Mouse (Mus musculus): ENCODE results near the gene Mroh2a. TPM values are rescaled to one million over a fixed set of nuclear protein-coding genes. Genes with fewer than 3 reads are reported as not detected.

Mroh2a gene
- polyA plus RNA-seq, 2 experiments: under 0.01 to 0.38 TPM

DNA sequence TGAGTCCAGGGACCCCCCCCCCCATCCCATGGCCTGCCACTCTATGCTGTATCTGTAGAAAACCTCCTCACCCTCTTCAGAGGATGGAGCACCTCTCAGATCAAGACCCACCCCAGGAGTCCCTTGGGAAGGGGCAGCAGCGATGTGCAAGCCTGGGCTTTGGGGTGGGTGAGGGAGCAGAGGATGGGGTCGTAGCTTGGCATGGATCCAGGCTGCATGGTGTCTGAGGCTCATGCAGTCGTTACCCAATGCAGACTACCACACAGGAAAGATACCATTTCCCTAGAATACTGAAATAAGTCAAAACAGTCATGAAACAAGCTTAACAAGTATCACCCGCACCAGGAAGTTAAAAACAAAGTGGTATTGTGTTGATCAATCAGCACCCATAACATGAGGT is 21.9 kb downstream of the Mroh2a start:
- no peaks in the 10 kb centered on the region for H3K36me3 ChIP-seq (replicated peaks; ENCODE audit: control insufficient read depth, insufficient read depth, low read depth)
- H3K4me1 ChIP-seq (replicated peaks; ENCODE audit: control insufficient read depth in 2 of 2, insufficient read depth in 2 of 2, low read length in 1 of 2): peaks cover 0 to 2% of the 10 kb centered on the region in 2 experiments; a peak in 1 of 4 replicates
- no peak overlapping the region for H3K4me2 ChIP-seq (ENCODE audit: low read depth)
- peaks cover 3% of the 10 kb centered on the region for H3K9me3 ChIP-seq (ENCODE audit: control insufficient read depth, low read length)
- no peak overlapping the region for H3K4me3 ChIP-seq (ENCODE audit: insufficient read depth in 1 of 2, low read depth in 2 of 2, low read length in 2 of 2)
- WGBS (ENCODE audit: insufficient replicate concordance): 50% methylated on average over 4 of the region's 4 CpGs
- no peaks in the 10 kb centered on the region for H3K27me3 ChIP-seq (ENCODE audit: control insufficient read depth, insufficient read depth, low read length)
- no peak overlapping the region for H3K27ac ChIP-seq
- DNase-seq (ENCODE audit: low read depth in 3 of 3, low spot score in 3 of 3): no peak
- TF ChIP-seq CTCF (IDR thresholded peaks at IDR 0.05; ENCODE audit: low read depth): no peak
- H3K9ac ChIP-seq (replicated peaks): no peak overlapping the region
- ATAC-seq (ENCODE audit: insufficient read depth): no peak

DNA sequence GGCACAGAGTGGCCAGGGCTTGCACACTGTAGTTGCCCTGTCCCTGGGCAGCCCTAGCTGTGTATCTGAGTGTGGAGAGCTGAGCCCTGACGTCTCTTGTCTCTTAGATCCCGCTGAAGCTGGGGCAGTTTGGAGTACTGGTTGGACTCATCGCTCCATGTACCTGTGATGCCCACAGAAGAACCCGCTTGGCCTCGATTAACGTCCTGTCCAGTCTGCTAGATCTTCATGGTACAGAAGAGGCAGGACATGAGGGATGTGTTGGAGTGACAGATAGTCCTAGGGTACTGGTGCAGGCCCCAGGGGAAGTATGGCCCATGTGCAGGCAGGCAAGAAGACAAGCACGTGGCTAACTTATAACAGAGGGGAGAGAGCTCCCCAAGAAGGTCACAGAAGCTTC is 22.8 kb downstream of the Mroh2a start:
- peaks cover 3% of the 10 kb centered on the region for H3K9me3 ChIP-seq (ENCODE audit: control insufficient read depth, low read length)
- no peaks in the 10 kb centered on the region for H3K27me3 ChIP-seq (ENCODE audit: control insufficient read depth, insufficient read depth, low read length)
- peaks cover 0 to 2% of the 10 kb centered on the region in 2 experiments; a peak in 1 of 4 replicates for H3K4me1 ChIP-seq (replicated peaks; ENCODE audit: control insufficient read depth in 2 of 2, insufficient read depth in 2 of 2, low read length in 1 of 2)
- H3K9ac ChIP-seq (replicated peaks): no peak overlapping the region
- WGBS (ENCODE audit: insufficient replicate concordance): 59% methylated on average over 7 of the region's 7 CpGs
- H3K27ac ChIP-seq: no peak overlapping the region
- no peak overlapping the region for H3K4me2 ChIP-seq (ENCODE audit: low read depth)
- ATAC-seq (ENCODE audit: insufficient read depth) (no peak), DNase-seq (ENCODE audit: low read depth in 3 of 3, low spot score in 3 of 3) (no peak)
- no peak overlapping the region for H3K4me3 ChIP-seq (ENCODE audit: insufficient read depth in 1 of 2, low read depth in 2 of 2, low read length in 2 of 2)
- no peaks in the 10 kb centered on the region for H3K36me3 ChIP-seq (replicated peaks; ENCODE audit: control insufficient read depth, insufficient read depth, low read depth)
- no peak for TF ChIP-seq EP300 (IDR thresholded peaks at IDR 0.05; ENCODE audit: low read depth)
- TF ChIP-seq CTCF (IDR thresholded peaks at IDR 0.05; ENCODE audit: low read depth): no peak

DNA sequence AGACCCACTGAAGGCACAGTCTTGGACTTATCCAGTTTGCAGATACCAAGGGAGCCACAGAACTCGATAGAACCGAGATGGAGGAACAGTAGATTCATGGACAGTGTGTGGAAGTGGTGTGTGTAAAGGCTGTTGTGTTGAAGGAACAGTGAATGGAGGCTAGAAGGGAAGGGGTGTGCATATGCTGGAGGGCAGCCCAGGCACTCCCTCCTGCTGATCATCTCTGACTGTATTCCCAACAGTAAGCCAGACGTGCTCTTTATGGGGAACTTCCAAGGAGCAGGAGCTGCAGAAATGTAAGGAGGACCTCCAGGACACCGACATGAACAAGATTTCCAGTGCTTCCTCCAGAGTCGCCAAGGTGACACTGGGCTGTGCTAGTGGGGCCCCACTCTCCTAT is 23.2 kb downstream of the Mroh2a start:
- H3K9me3 ChIP-seq (ENCODE audit: control insufficient read depth, low read length): peaks cover 3% of the 10 kb centered on the region
- H3K4me3 ChIP-seq (ENCODE audit: insufficient read depth in 1 of 2, low read depth in 2 of 2, low read length in 2 of 2): no peak overlapping the region
- H3K27ac ChIP-seq: no peak overlapping the region
- TF ChIP-seq EP300 (IDR thresholded peaks at IDR 0.05; ENCODE audit: low read depth): no peak
- no peak for TF ChIP-seq CTCF (IDR thresholded peaks at IDR 0.05; ENCODE audit: low read depth)
- peaks cover 0 to 2% of the 10 kb centered on the region in 2 experiments; a peak in 1 of 4 replicates for H3K4me1 ChIP-seq (replicated peaks; ENCODE audit: control insufficient read depth in 2 of 2, insufficient read depth in 2 of 2, low read length in 1 of 2)
- no peak for DNase-seq (ENCODE audit: low read depth in 3 of 3, low spot score in 3 of 3)
- no peak for ATAC-seq (ENCODE audit: insufficient read depth)
- H3K36me3 ChIP-seq (replicated peaks; ENCODE audit: control insufficient read depth, insufficient read depth, low read depth): no peaks in the 10 kb centered on the region
- H3K27me3 ChIP-seq (ENCODE audit: control insufficient read depth, insufficient read depth, low read length): no peaks in the 10 kb centered on the region
- WGBS (ENCODE audit: insufficient replicate concordance): 60% methylated on average over 5 of the region's 5 CpGs
- no peak overlapping the region for H3K4me2 ChIP-seq (ENCODE audit: low read depth)
- no peak overlapping the region for H3K9ac ChIP-seq (replicated peaks)

DNA sequence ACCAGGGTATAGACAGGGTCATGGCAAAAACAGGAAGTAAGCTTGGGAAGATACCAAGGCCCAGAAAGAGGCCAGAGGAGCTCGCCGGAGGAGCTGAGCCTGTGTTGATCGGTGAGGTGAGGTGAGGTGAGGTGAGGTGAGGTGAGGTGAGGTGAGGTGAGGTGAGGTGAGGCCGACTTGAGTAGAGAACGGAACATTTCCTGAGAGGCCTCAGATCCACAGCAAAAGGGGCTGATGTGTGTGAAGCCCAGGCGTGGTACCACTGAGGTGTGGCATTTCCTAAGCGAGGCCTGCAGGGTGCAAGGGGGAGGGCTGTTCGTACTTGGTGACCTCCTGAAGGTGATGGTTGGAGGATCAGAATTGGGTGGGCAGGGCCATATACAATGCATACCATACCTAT is 26.3 kb downstream of the Mroh2a start:
- DNase-seq (ENCODE audit: low read depth in 3 of 3, low spot score in 3 of 3) (no peak), ATAC-seq (ENCODE audit: insufficient read depth) (no peak)
- no peak overlapping the region for H3K4me2 ChIP-seq (ENCODE audit: low read depth)
- no peaks in the 10 kb centered on the region; the same call in 1 of the 2 replicates for H3K9me3 ChIP-seq (ENCODE audit: control insufficient read depth, low read length)
- 55% methylated on average over 8 of the region's 8 CpGs for WGBS (ENCODE audit: insufficient replicate concordance)
- no peak overlapping the region for H3K27ac ChIP-seq
- H3K9ac ChIP-seq (replicated peaks): no peak overlapping the region
- no peak for TF ChIP-seq CTCF (IDR thresholded peaks at IDR 0.05; ENCODE audit: low read depth)
- TF ChIP-seq EP300 (IDR thresholded peaks at IDR 0.05; ENCODE audit: low read depth): no peak
- H3K27me3 ChIP-seq (ENCODE audit: control insufficient read depth, insufficient read depth, low read length): no peaks in the 10 kb centered on the region
- H3K36me3 ChIP-seq (replicated peaks; ENCODE audit: control insufficient read depth, insufficient read depth, low read depth): no peaks in the 10 kb centered on the region
- peaks cover 0 to 2% of the 10 kb centered on the region in 2 experiments; a peak in 1 of 4 replicates for H3K4me1 ChIP-seq (replicated peaks; ENCODE audit: control insufficient read depth in 2 of 2, insufficient read depth in 2 of 2, low read length in 1 of 2)
- H3K4me3 ChIP-seq (ENCODE audit: insufficient read depth in 1 of 2, low read depth in 2 of 2, low read length in 2 of 2): no peak overlapping the region

DNA sequence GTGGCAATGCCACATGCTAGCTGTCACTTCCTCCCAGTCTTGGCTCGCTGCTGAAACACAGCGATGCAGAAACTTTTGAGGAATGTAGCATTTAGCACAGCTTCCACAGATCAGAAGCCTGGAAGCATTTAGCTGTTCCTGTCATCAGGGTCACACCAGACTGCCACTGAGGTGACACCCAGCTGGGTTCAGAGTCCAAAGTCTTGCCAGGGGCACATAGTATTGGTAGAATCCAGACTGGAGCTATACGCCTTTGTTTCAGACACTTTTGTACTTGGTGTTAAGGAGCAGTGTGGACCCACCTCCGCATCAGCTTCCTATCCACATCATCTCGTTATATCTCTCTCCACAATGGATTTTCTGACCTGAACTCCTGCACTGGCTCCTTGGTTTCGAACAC is 26.8 kb downstream of the Mroh2a start:
- ATAC-seq (ENCODE audit: insufficient read depth): peak; percentile 7; the same call in 1 of the 2 replicates

More for the DNA sequence above, 26.8 kb downstream of the Mroh2a start:
- no peak for DNase-seq (ENCODE audit: low read depth in 3 of 3, low spot score in 3 of 3)
- Histone ChIP-seq H3K4me1 (replicated peaks; ENCODE audit: control insufficient read depth in 2 of 2, insufficient read depth in 2 of 2, low read length in 1 of 2) (peaks cover 0 to 2% of the 10 kb centered on the region in 2 experiments; a peak in 1 of 4 replicates), H3K27me3 (ENCODE audit: control insufficient read depth, insufficient read depth, low read length) (no peaks in the 10 kb centered on the region), H3K9ac (replicated peaks) (no peak overlapping the region), H3K36me3 (replicated peaks; ENCODE audit: control insufficient read depth, insufficient read depth, low read depth) (no peaks in the 10 kb centered on the region), H3K4me2 (ENCODE audit: low read depth) (no peak overlapping the region), H3K4me3 (ENCODE audit: insufficient read depth in 1 of 2, low read depth in 2 of 2, low read length in 2 of 2) (no peak overlapping the region), H3K9me3 (ENCODE audit: control insufficient read depth, low read length) (no peaks in the 10 kb centered on the region; the same call in 1 of the 2 replicates), H3K27ac (no peak overlapping the region)
- TF ChIP-seq EP300 (IDR thresholded peaks at IDR 0.05; ENCODE audit: low read depth) (no peak), CTCF (IDR thresholded peaks at IDR 0.05; ENCODE audit: low read depth) (no peak)
- 57% methylated on average over 6 of the region's 6 CpGs for whole genome bisulfite sequencing (ENCODE audit: insufficient replicate concordance)
